Mouse (Mus musculus) mesoderm, embryonic 11.5 days (tissue): ENCODE measurements around the gene Fbxo31.
"Not testable (repeated sequence)": the region's sequence is repeated elsewhere in the genome, so short reads cannot be mapped to it uniquely, and the experiment has no call there.

Experiments
- DNase-seq: peaks from one replicate; pipeline ENCODE4 v3.0.0-alpha.2; 2012; ENCODE audit warnings: low read depth, low spot score

The Fbxo31 gene

GRCm38 (mm10) chr8:121578676-121579451 lies at the start of gene Fbxo31:
Gene Fbxo31 (minus strand): TSS chr8:121578806.
- peak; percentile 95 for DNase-seq

DNA sequence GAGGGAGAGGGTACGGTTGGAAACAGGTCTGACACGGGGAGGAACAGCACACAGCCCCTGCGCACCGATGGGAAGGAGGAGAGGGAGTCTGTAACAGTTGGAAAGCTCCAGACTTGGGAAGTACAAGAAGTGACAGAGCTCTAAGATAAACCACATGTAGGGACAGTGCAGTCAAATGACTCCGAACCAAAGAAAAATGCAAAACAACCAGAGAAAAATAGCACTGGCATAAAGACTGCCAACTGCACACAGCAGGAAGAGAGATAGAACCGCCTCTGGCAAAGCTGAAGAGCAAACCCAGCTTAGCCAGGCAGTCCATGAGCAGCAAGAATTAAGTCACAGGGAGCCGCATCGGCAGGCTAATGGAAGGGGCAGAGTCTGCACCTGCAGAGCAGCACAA lies 44.4 kb upstream of the Fbxo31 start:
- no peak for DNase-seq

DNA sequence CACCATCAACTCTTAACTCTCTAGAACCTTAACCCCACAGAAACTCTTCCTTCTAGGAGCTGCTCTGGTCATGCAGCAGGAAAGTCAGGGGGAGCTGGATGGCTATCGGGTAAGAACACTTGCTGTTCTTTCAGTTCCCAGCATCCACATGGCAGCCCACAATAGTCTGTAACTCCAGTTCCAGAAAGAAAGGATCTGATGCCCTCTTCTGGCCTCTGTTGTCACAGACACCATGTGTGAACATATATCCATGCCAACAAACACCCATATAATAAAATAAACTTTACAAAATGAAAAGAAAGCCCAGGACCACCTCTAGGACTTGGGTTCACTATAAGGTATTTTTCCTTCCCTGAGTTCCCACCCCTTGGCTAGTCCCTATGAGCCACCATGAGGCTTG lies 43.3 kb upstream of the Fbxo31 start:
- DNase-seq, result no peak

GRCm38 (mm10) chr8:121620801-121621516 lies 42.4 kb upstream of the Fbxo31 start:
- DNase-seq, result no peak

DNA sequence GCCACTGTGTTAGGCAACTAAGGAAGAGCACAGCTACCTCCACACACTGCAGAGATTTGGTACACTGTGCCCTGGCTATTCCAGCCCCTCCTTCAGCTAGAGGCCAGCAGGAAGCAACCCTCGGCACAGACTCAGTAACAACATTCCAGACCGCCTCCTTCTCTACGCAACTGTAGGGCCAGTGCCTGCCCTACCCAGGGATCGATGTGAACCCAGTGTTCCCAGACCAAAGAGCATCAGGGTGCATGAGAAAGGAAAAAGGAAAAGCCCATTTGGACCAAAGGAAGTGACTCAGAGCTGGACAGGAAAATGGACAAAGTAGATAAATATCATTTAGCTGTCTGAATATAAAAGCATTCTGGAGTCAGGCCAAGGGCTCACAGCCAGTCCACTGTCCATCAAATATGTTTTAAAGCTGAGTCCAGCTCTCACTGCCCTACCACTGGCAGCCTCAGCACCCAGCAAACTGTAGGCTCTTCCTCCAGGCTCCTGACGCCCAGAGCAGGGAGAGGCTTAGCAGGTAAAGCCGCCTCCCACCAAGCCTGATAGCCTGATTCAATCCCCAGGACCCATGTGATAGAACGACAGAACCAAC lies 40.9 kb upstream of the Fbxo31 start:
- no peak for DNase-seq

DNA sequence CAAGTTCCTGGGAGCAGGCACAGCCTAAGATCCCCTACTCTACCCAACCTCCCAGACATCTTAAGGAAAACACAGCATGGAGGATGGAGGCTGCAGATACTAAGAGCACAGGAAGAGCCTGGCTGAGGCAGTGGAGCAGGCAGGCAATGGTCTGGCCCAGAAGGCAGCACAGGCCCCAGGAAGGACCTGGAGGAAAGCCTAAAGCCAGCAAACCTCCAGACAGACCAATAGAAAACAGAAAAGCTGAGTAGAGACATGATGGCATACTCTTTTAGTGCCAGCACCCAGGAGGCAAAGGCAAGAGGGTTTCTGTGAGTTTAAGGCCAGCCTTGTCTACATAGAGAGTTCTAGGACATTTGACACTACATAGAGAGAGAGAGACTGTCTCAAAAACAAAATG lies 34.8 kb upstream of the Fbxo31 start:
- DNase-seq, result no peak

DNA sequence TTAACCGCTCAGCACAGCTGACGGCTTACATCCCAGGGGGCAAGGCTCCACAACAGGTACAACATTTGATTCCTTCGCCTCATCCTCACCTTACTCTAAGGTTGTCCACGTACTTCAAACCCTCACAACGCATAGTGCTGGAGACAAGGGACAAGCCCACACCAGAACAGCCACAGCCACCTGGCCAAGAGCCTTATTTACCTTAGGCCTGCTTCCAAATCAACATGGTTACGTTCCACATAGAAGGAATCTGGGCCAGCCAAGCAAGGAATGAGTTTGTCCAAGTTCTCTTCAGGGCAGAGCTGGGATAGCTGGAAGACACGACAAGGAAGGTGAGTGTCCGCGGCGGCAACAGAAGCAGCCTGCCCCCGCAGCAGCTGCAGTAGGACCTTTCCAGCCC lies 31.3 kb upstream of the Fbxo31 start:
- DNase-seq, result no peak

- DNase-seq, result no peak
Observed at GRCm38 (mm10) chr8:121609251-121609650, 30.6 kb upstream of the Fbxo31 start.

- no peak for DNase-seq
Observed at GRCm38 (mm10) chr8:121607661-121608060, 29.1 kb upstream of the Fbxo31 start.

DNA sequence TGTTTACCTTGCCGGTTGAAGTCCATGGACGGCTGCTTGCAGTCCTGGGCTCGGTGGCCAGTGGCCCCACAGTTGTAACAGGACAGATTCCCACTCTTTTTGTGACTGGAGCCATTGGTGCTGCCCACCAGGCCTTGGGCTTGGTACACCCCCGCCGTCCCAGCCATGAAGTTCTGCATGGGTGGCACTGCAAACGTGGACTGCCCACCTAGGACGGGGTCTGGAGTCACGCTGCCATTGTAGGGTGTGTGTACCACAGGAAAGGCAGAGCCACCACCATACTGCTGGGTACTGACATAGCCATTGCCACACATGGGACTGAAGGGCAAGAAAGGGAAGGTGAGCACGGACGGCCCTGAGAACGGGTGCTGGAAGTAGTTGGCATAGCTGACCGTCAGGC lies 25.2 kb upstream of the Fbxo31 start:
- no peak for DNase-seq

DNA sequence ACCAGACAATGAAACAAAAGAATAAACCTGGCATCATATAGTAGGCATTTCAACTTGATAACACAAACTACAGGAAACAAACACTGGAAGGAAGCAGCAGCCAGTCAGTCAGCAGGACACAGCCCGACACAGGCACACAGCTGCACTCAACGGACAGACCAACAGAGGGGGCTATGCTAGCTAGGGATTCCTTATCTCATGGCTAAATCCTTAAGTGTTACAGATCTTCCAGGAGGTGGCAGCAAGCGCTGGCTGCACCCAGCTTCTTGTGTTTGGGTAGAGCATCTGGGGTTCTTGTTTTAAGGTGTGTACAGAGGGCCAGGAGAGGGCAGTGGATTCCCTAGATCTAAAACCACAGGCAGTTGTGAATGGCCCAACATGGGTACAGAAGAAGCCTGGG lies 24.3 kb upstream of the Fbxo31 start:
- peak; percentile 66 for DNase-seq

- DNase-seq, result no peak
Observed at GRCm38 (mm10) chr8:121602411-121602810, 23.8 kb upstream of the Fbxo31 start.

DNA sequence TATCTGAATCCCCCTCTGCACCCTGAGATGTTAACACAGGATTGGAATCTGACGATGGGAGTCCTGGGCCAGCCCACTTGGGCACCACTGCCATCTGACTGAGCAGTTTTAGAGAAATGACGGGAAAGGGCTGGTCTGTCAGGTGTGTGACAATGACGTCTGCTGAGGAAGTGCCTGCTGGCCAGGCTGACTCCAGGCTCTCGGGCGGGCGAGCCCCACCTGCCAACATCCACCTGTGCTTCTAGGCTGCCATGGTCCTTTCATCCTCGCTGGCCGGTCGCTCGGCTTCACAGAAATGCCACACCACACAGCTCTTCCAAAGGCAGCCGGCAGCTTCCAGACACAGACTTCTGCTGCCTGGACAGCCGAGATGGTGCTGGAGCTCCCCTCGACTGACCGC lies 21.2 kb upstream of the Fbxo31 start:
- no peak for DNase-seq

- DNase-seq, result peak; percentile 83
Observed at GRCm38 (mm10) chr8:121598892-121599291, 20.3 kb upstream of the Fbxo31 start.

- no peak for DNase-seq
Observed at GRCm38 (mm10) chr8:121598190-121598589, 19.6 kb upstream of the Fbxo31 start.

DNA sequence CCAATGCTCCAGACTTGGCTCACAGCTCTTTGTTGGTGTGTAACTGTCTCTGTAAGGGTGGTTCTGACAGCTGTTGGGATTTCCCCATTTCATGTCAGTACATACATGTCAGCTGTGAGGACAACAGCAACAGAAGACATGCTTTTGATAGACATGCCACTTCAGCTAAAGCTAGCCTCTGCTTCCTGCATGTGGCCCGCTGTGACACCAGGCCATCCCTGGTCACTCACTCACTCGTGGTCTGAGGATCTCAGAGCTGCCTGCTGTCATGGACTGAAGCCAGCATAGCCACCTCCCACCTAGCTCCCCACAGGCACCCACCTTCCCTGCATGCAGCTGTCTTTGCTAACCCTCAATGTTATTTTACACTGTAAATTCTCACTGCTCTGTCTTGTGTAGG lies 18.9 kb upstream of the Fbxo31 start:
- not testable (repeated sequence) for DNase-seq

GRCm38 (mm10) chr8:121593983-121594382 lies 15.4 kb upstream of the Fbxo31 start:
- no peak for DNase-seq

DNA sequence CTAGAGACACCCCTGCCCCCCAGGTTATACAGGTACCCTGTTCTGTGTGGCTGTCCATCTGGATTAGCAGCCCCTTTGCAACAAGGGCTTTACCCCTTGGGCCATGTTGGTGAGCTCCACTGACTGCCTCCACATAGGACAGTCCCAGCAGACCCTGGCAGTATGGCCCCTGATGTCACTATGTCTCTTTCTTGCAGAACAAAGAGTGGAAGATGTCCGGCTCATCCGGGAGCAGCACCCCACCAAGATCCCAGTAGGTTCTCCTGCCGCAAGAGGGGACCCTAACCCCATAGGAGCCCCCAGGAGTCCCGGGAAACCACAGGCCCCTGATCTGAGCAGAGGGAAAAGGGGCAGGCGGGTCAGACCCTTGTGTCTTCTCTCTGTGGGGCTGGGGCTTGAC lies 14.7 kb upstream of the Fbxo31 start:
- DNase-seq, result no peak

DNA sequence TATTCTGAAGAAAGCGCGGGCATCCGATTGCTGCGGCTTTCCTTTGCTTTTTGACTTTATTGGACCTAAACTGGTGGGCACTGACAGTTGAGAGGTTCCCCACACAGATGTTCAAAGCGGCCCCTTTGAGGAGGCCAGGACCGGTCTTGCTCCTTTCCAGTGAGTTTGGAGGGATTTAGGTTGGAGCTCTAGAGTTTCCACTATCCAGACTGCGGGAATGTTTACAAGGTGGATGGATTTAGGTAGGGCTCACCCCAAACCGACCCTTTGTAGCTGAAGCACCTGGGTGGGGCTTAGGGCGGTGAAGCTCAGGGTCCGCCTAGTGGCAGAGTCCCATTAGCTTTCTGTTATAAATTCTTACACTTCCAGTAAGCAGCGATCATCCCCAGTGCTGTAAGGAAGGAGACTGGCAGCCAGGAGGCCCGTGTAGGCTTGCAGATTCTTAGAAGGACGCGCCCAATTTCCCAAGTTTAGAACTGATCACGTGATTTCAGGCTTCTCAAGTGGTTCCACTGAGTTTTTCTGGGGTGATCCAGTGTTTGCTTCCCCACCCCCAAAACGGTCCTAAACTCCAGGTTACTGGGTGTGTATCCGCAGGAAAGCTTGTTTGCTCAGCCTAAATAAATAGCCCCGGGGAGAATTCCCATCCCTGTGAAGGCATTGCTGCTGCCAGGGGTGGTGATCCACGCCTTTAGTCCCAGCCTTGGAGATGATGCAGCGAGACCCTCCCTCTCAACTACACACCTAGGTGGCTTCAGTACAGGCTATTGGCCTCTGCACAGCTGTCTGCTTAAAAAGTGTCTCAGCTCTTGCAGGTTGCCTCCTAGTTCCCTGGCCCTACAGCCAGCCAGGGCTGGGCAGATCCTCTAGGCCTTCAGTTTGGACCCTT lies 12.8 kb upstream of the Fbxo31 start:
- DNase-seq, result peak; percentile 63

GRCm38 (mm10) chr8:121590203-121591177 lies 11.9 kb upstream of the Fbxo31 start, which contains the start of gene Map1lc3b:
Gene Map1lc3b (plus strand): TSS chr8:121590361.
- peak; percentile 97 for DNase-seq
